Mouse (Mus musculus) C3H10T1/2 (cell line): ENCODE data around the gene Trim37. TPM values are rescaled to one million over a fixed set of nuclear protein-coding genes. Genes with fewer than 3 reads are reported as not detected.

Experiments
- polyA plus RNA-seq, 2 experiments: library from polyadenylated mRNA; unstranded; fragments of >200 nt; fragmentation: generic; extraction: Trizol; gene quantifications; one replicate each; pipeline ENCODE4 v1.2.1; 2012; ENCODE audit warnings: missing spikeins in 2 of 2

Gene Trim37
- 10 to 100 TPM in 1 of 2 experiments, 1 to 10 TPM in 1; 2.2 to 10.8 TPM for polyA plus RNA-seq

DNA sequence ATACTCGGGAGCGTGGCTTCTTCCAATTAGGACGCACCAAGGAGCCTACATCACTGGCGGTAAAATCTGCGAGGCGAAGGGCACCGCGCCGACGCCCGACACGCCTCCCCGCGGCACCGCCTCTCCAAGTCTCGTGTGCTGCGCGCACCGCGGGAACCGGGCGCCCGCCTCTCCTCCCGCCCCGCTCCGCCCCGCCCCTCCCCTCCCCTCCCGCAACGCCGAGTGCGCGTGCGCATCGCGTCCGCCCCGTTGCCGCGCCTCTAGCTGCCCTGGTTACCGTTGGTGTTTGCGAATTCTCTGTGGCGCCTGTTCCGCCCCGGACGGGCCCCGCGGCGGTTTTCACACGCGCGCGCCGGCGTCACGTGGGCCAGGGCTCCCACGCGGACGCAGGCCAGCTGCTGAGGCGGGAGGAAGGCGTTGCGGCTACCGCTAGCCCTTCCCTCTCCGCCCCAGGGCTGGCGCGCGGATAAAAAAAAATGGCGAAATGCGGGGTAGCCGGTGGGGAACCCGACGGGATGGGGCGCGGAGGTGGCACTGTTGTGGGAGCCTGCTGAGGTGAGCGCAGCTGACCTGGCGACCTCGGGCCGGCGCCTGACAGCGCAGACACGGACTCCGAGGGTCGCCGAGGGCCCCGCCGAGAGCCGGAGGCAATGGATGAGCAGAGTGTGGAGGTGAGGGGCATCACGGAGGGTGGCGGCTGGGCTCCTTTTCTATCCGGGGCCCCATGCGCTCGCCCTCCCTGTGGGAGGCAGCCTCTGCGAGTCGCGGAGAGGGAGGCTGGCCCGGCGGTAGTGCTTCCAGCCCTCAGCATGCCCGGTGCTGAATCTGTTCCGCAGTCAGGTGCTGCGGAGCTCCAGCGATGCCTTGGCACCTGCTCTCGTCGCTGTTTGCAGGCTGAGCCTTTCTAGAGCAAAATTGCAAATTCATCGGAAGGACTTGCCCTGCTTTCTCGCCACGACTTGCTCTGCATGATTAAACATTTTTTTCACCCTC is at the start of gene Trim37:
Gene Trim37, plus strand, starts transcription at position 254 of the 993 bp plus-strand sequence.

GRCm38 (mm10) chr11:87086290-87086984 is 40.4 kb upstream of the Trim37 start, which contains the start of gene Smg8:
Smg8 (minus strand) TSS chr11:87086774.

GRCm38 (mm10) chr11:87108409-87108754 is 18.5 kb upstream of the Trim37 start, which contains the start of gene Prr11:
Prr11 (minus strand) TSS chr11:87108708.

DNA sequence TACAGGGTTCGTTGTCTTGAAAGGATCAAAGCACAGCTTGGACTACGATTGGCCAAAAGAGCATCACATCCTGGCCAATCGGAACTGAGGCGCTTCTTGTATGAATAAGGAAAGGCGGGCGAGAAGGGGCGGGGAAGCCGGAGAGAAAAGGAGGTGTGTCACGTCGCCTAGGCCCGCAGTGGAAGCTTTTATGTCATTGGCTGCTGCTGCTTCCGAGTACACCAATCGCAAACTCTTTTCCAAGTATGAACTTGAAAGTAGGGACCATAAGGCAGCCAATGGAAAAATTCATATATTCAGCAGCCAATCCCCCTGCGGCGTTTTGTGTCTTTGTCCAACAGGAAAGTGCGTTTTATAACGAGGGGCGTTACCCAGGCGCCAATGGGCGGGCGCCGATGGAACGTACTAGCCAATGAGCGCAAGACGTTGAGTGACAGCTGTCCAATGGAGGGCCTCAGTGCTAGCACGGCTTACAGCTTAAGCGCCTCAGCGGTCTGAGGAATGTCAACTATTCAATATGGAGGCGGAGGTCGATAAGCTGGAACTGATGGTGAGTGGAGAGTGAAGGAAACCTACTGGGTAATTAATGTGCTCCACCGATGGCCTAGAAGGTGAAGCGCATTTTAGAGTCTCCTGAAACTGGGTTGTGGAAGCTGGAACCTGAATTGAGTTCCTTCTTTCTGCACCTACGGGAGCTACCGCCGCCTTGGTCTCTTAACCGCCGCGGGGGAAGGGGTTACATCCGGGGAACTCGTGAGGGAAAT is 17.9 kb upstream of the Trim37 start, which contains the start of gene Ska2:
Gene Ska2, plus strand, starts transcription at position 480 of the 764 bp plus-strand sequence.

Other genes with a start within 250 kb of the Trim37 start
- 1 to 10 TPM in 1 of 2 experiments, under 1 TPM in 1; 0.11 to 6.5 TPM for gene Ypel2, start 133.4 kb upstream of the Trim37 start, polyA plus RNA-seq
- 1 to 10 TPM in 1 of 2 experiments, under 1 TPM in 1; 0.83 to 4.5 TPM for gene Gdpd1, start 53.0 kb upstream of the Trim37 start, polyA plus RNA-seq
- 10 to 100 TPM in 1 of 2 experiments, 1 to 10 TPM in 1; 6.8 to 13.0 TPM for gene Smg8, start 40.3 kb upstream of the Trim37 start, polyA plus RNA-seq
- gene Prr11, start 18.4 kb upstream of the Trim37 start, polyA plus RNA-seq: 10 to 100 TPM in 1 of 2 experiments, 1 to 10 TPM in 1; 2.9 to 13.0 TPM
- 10 to 100 TPM in 1 of 2 experiments, under 1 TPM in 1; 0.89 to 15.2 TPM for gene Ska2, start 17.8 kb upstream of the Trim37 start, polyA plus RNA-seq
- gene Ppm1e, start 231.9 kb downstream of the Trim37 start, polyA plus RNA-seq: under 1 TPM; 0.18 to 0.21 TPM